Mouse (Mus musculus) urinary bladder, postnatal 0 days (tissue): ENCODE measurements around the gene Gm49673. TPM values are rescaled to one million over a fixed set of nuclear protein-coding genes. Genes with fewer than 3 reads are reported as not detected.

Experiments used
- polyA plus RNA-seq: library from polyadenylated mRNA; unstranded; fragments of >200 nt; fragmentation: Nextera tagmentation; extraction: Ambion mirVana; gene quantifications from 2 replicates; pipeline ENCODE4 v1.2.1, GENCODE M21; 2015

Gm49673 gene
- polyA plus RNA-seq = not detected in 2 replicates

GRCm38 (mm10) chr17:8147439-8148316 lies at the start of gene Gm49673, which contains the start of gene Rnaset2a:
Gene Gm49673 (minus strand): TSS chr17:8147788.
Gene Rnaset2a (minus strand): TSS chr17:8148097.

GRCm38 (mm10) chr17:8164701-8165607 lies 17.4 kb upstream of the Gm49673 start, which contains the start of gene Fgfr1op:
Gene Fgfr1op (plus strand): TSS chr17:8165501.

Other genes starting within 250 kb of the Gm49673 start
- gene Tagap, start 221.8 kb downstream of the Gm49673 start, polyA plus RNA-seq = 4.3 and 6.0 TPM in 2 replicates
- gene Rsph3a, start 202.2 kb downstream of the Gm49673 start, polyA plus RNA-seq = 41.3 and 47.0 TPM in 2 replicates
- gene Rnaset2a, start 309 bp upstream of the Gm49673 start, polyA plus RNA-seq = 24.5 and 25.5 TPM in 2 replicates
- 10.1 and 11.7 TPM in 2 replicates for gene Fgfr1op, start 17.7 kb upstream of the Gm49673 start, polyA plus RNA-seq
- gene Ccr6, start 88.3 kb upstream of the Gm49673 start, polyA plus RNA-seq = not detected in 2 replicates
- gene Mpc1, start 135.1 kb upstream of the Gm49673 start, polyA plus RNA-seq = 383 and 451 TPM in 2 replicates
- gene Sft2d1, start 163.3 kb upstream of the Gm49673 start, polyA plus RNA-seq = 81.3 and 91.8 TPM in 2 replicates
- 0.06 TPM in 1 of 2 replicates, not detected in the other for gene Prr18, start 189.7 kb upstream of the Gm49673 start, polyA plus RNA-seq
- gene T2, start 208.2 kb upstream of the Gm49673 start, polyA plus RNA-seq = not detected in 2 replicates